Mouse (Mus musculus): ENCODE measurements at regions not wholly inside any gene's neighbourhood (a gene's known extent, or its start where the extent isn't known, plus 50 kb on each side); places are given as distances from the start of the nearest gene placed in this dataset.

- TF ChIP-seq TAL1 (IDR thresholded peaks at IDR 0.05; ENCODE audit: low read length) (no peak), GATA1 (IDR thresholded peaks at IDR 0.05; ENCODE audit: low read length) (no peak)
Measured at GRCm38 (mm10) chr12:110200887-110201286, 78.0 kb upstream of the Dio3 start.

Data from erythroblast, embryonic 14.5 days (primary cell).